Mouse (Mus musculus) adrenal gland, postnatal 36 days (tissue): ENCODE measurements around the gene Gfap. TPM values are rescaled to one million over a fixed set of nuclear protein-coding genes. Genes with fewer than 3 reads are reported as not detected.
A peak's percentile ranks its signal among the peaks of the same experiment; 100 is the strongest.

Experiments used
- DNase-seq, 2 experiments: peaks; one replicate each; pipeline ENCODE4 v3.0.0; 2021; ENCODE audit warnings: mixed read lengths in 1 of 2
- total RNA-seq, 2 experiments: library from RNA; stranded (reverse); gene quantifications; 2 replicates each; pipeline ENCODE4 v1.2.3; 2021

Gfap gene
- total RNA-seq, 2 experiments from 2014 or later: 0.10 to 0.66 TPM

- DNase-seq: no peak
Measured at GRCm38 (mm10) chr11:102896641-102897040, 4.1 kb downstream of the Gfap start.

DNA sequence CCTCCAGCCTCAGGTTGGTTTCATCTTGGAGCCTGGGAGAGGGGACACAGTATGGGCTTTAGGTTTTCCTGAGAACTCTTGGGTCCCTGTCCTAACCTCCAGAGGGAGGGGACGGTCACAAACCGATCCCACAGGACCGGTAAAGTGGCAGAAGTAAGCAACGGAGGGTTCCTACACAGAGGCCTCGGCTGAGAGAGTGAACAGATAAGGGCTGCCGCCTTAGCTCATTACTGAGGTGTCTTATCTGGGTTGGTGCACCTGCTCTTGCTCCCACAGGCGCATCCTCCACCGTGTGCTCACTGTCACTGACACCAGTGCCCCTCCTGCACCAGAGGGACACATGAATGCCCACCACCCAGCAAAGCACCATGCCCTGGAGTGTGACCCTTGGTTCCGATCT, 4.9 kb downstream of the Gfap start:
- no peak for DNase-seq

DNA sequence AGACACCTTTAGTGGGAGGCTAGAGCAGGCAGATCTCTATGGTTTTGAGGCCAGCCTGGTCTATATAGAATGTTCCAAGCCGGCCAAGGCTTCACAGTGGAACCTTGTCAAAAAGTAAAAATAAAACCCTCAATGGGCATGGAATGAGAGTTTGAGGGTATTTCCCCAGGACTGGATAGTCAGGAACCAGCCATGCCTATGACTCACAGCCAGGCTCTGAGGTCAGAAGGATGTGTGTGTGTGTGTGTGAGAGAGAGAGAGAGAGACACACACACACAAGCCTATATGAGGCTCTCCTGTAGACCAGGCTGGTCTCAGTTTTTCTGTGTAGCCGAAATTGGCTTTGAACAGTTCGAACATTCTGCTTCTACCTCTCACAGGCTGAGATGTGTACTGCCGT, 6.0 kb downstream of the Gfap start:
- DNase-seq: peak in 1 of 2 experiments; percentile 37

GRCm38 (mm10) chr11:102893015-102893651, 7.6 kb downstream of the Gfap start:
- DNase-seq: peak; percentile 69 to 74

DNA sequence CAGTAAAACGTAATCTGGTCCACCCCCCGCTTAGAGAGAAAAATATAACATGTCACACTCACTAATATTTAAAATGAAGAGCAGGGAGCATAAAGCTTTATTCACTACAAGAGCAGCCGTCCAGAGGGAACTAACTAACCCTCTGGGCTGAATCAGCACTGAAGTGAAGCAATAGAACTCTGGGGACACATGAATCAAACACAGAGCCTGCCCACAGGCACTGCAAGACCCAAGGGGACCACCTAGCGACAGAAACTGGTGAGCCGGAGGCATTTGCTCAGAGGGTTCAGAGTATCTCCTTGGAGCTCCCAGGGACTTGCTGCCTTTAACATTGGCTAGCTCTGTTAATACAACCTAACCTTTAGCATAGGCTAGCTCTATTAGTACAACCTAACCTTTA, 10.6 kb downstream of the Gfap start:
- DNase-seq: no peak

DNA sequence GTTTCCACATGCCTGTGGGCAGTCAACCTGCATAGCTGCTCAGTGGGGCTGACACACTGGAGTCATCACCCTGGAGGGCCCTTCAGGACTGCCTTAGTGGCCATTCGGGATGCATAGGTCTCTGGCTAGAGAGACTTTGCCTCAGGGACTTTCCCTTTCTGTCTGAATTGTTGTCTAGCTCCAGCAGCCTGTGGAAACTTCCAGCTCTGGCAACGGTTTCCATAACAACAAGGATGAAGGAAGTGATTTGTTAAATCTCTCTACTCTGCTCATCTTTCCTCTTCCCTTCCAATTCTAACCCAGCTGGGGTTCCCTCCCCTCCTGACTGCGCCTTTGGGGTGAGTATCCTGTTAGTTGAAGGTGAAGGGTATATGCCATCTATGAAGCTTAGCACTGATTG, 12.6 kb downstream of the Gfap start:
- no peak for DNase-seq

- DNase-seq: no peak
Measured at GRCm38 (mm10) chr11:102887433-102887832, 13.3 kb downstream of the Gfap start.

GRCm38 (mm10) chr11:102884616-102885219, 16.0 kb downstream of the Gfap start, which contains the start of gene Fam187a:
Gene Fam187a (plus strand): TSS chr11:102885169.
- DNase-seq: no peak

GRCm38 (mm10) chr11:102881314-102882198, 19.2 kb downstream of the Gfap start:
- no peak for DNase-seq

GRCm38 (mm10) chr11:102880585-102881313, 20.0 kb downstream of the Gfap start, which contains the start of the genes Eftud2 and Ccdc103:
Gene Eftud2 (minus strand): TSS chr11:102880985.
Gene Ccdc103 (plus strand): TSS chr11:102881204.
- DNase-seq: peak; percentile 93

DNA sequence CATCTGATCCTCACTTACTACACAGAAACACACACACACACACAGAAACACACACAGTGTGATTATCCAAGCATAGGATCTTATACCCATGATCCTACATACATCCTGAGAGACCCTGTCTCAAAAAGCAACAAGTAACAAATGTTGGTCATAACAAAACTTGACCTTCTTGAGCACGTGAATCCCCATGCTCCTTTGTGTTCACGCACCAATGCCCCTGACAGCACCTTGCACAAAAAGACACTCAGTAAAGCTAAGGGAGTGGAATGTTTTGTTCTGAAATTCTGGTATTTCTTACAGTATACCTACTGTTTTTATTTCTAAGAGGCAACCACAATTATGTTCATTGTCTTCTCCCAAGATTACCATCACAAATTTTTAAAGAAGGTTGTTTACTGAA, 21.2 kb downstream of the Gfap start:
- no peak for DNase-seq

DNA sequence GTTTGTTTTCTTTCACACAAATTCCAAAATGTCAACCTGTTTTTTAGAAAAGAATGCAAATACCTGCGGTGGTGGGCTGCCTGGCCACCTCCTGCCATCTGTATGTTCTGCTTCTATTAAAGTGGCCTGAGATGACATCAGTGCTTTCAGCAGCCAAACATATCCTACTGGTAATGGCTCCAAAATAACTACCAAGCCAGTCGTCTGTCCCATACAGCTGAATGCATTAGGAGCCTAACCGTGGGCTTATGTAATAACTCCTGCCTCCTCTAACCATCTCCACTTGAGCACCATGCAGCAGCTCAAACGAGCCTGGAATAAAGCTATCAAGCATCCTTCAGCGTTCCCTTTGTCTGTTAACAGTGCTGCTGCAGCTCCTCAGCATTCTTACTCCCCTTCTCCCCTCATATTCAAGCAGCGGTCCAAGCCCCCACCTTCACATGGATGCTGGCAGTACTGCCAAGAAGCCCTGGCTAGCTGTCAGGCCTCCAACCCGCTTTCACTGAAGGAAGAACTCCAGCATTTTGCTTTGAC, 25.8 kb downstream of the Gfap start:
- no peak for DNase-seq

DNA sequence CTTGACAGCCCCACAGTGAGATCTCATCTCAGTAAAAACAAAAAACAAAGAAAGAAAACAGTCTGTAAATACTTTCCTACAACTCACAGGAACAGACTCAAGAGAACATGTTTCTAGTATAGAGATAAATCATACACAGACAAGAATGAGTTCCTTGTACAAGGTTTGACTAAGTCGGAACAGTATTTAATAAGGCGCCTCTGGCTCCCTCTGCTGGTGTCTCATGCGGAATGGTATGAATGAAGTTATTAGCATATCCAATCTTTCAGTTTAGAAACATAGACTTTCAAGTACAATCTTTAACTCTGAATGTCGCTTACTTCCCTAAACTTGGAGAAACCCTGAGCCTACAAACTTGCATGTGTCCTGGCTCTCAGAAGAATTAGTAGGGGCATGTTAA, 36.4 kb downstream of the Gfap start:
- peak; percentile 74 to 81 for DNase-seq

DNA sequence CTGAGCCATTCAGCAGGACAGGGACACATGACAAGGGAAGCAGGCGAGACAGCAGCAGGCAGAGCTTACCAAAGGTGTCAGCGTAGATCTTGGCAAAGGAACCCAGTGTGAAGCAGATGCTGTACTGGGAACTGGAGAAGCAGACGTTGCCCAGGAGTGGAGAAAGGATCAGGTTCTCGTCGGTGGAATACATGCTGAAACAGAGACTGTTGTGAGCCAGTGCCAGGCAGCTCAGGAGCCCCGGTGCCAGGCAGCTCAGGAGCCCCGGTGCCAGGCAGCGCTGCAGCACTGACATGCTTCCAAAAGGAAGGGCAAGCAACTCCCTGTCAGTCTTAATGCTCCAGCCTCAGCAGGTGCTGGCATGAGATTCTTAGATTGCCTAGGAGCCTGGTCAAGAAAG, 40.8 kb downstream of the Gfap start:
- no peak for DNase-seq

DNA sequence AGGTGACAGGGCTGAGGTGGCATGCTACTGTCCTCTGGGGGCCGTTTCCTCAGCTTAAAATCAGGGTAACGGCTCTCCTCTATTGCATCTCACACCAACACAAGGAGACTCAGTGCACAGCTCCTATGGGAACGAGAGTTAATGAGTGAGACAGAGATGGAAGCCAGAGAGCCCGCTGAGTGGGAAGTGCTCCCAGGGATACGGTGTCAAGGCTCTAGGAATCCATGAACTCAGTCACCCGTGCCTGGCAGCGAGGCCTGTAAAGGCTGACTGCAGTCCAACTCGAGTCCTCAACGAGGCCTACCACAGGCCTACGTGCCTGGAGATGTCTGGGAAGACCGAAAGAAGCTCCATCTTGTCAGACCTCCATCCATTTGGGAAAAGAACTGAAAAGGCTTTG, 41.8 kb downstream of the Gfap start:
- no peak for DNase-seq

GRCm38 (mm10) chr11:102855941-102856340, 44.8 kb downstream of the Gfap start:
- no peak for DNase-seq

- DNase-seq: no peak
Measured at GRCm38 (mm10) chr11:102853760-102854159, 47.0 kb downstream of the Gfap start.

DNA sequence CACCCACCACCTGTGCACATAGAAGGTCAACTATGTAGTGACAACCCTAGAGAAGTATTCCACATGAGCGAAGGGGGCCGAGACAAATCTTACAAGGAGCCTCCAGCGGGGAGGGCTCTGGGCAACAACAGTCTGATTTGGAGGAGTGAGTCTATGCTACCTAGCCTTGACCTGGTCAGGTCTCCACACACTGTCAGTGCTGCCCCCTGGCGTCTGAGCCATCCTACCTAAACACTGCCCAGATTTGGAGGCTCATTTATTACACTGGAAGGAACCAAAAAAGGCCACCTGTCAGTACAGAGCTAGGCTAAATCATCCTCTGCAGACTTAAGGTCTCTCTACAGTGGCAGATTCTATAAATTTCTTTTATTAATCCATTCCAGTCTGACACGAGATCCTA, 48.8 kb downstream of the Gfap start:
- peak; percentile 85 to 91 for DNase-seq

- peak; percentile 32 to 40 for DNase-seq
Measured at GRCm38 (mm10) chr11:102845926-102846325, 54.8 kb downstream of the Gfap start.

GRCm38 (mm10) chr11:102838616-102839150, 62.0 kb downstream of the Gfap start:
- no peak for DNase-seq

DNA sequence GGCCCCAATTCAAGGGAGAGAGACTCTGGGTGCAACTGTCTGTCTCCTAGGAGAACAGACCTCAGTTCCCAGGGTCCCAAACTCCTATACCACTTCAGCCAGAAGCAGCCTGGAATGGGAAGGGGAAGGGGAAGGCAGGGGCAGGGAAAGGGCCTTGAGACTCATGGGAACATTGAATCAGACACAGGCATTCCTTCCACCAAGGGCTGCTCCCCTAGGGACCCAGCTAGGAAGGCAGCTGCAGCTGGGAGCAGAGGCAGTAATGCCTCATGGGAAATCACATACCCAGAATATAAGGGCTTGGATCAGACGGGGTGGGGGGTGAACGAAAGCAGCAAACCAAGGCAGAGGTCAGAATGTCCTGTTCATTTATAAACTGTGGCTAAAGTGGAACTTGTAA, 62.6 kb downstream of the Gfap start:
- peak in 1 of 2 experiments; percentile 28 for DNase-seq

DNA sequence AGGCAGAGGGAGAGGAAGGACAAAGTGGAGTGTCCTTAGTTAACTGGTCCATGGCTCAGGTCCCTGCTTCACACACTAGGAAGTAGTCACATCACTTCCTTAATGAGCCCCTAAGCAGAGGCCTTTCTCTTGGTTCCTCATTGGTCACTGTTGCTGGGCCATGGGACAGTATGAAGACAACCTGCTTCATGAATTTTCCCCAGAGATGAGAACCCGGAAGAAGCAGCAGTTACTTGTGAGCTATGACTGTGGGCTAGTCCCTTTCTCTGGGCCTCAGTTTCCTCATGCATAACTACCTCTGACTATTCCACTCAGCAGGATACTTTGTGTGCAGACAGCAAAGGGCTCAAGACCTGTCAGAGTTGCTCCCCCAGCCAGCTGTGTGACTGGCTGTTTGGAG, 63.3 kb downstream of the Gfap start:
- no peak for DNase-seq
